Mouse (Mus musculus): ENCODE results near the gene Gjb5. TPM values are rescaled to one million over a fixed set of nuclear protein-coding genes. Genes with fewer than 3 reads are reported as not detected.

Gjb5 gene
- total and polyA plus RNA-seq, 3 experiments: not detected

GRCm38 (mm10) chr4:127352594-127352993 is 5.4 kb downstream of the Gjb5 start:
- TF ChIP-seq SMC3 (IDR thresholded peaks at IDR 0.05; ENCODE audit: low read depth, low read length) (no peak), EP300 (IDR thresholded peaks at IDR 0.05; ENCODE audit: low read depth in 1 of 2, low read length in 2 of 2) (no peak), MYC (IDR thresholded peaks at IDR 0.05; ENCODE audit: low read depth, low read length) (no peak), BHLHE40 (IDR thresholded peaks at IDR 0.05; ENCODE audit: borderline replicate concordance, low read depth, low read length) (no peak), E2F4 (IDR thresholded peaks at IDR 0.05; ENCODE audit: borderline replicate concordance, low read depth, low read length) (no peak), NELFE (IDR thresholded peaks at IDR 0.05; ENCODE audit: low read depth, low read length) (no peak), MAZ (IDR thresholded peaks at IDR 0.05; ENCODE audit: low read depth, low read length) (no peak), POLR2AphosphoS5 (IDR thresholded peaks at IDR 0.05; ENCODE audit: borderline replicate concordance, low read depth, low read length) (no peak), CTCF (IDR thresholded peaks at IDR 0.05 in 2 of 3, conservative IDR thresholded peaks at IDR 0.05 in 1 of 3; ENCODE audit: control insufficient read depth in 1 of 3, insufficient read depth in 1 of 3, low read depth in 2 of 3, low read length in 3 of 3, poor library complexity in 1 of 3, severe bottlenecking in 1 of 3) (no peak), USF2 (IDR thresholded peaks at IDR 0.05; ENCODE audit: borderline replicate concordance in 1 of 2, insufficient read depth in 1 of 2, low read depth in 1 of 2, low read length in 2 of 2) (no peak), GABPA (IDR thresholded peaks at IDR 0.05; ENCODE audit: low read depth, low read length) (no peak), TCF12 (IDR thresholded peaks at IDR 0.05; ENCODE audit: low read depth, low read length) (no peak), POLR2AphosphoS2 (IDR thresholded peaks at IDR 0.05; ENCODE audit: low read length) (no peak), KAT2A (conservative IDR thresholded peaks at IDR 0.05; ENCODE audit: low read depth, low read length) (no peak), JUND (IDR thresholded peaks at IDR 0.05; ENCODE audit: low read depth, low read length) (no peak), ELF1 (IDR thresholded peaks at IDR 0.05; ENCODE audit: low read depth, low read length) (no peak), ZKSCAN1 (IDR thresholded peaks at IDR 0.05; ENCODE audit: low read depth, low read length) (no peak), ETS1 (IDR thresholded peaks at IDR 0.05; ENCODE audit: low read depth, low read length) (no peak)
- no peaks in the 10 kb centered on the region for H3K9me3 ChIP-seq (replicated peaks; ENCODE audit: insufficient read depth, low read length)

DNA sequence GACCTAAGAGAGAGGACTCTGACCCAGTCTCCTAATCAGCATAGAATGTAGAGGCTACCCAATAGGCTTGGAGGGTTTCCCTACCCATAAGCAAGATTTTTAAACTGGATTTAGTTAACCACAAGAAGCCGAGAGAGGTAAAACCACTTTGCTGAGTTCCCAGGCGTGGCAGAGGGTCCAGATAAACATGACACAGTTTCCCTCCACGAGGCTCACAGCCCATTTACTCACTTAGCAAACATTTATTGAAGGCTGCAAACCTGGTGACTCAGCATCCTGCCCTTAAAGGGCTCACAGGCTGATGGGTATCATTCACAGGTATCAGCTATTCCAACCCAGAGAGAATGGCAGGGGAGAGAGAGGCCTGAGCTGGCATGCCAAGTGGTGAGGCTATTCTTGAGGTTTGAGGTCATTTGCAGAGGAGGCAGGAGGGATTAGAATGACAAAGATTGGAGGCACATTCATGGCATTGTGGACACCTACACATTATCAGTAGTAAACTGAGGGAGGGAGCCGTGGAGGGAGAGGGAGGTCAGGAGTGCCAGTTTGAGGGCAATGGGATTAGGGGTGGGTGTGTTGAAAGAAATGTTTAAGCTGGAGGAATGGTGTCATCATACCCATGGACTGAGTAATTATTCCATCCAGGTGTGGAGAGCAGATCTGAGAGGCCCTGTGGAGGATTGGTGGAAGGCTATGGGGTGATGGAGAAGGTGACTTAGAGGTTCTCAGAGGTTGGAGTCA is 8.3 kb downstream of the Gjb5 start:
- TF ChIP-seq NRF1 (IDR thresholded peaks at IDR 0.05; ENCODE audit: insufficient read depth, low read depth, low read length, poor library complexity, severe bottlenecking) (no peak), TCF12 (IDR thresholded peaks at IDR 0.05; ENCODE audit: low read depth, low read length) (no peak), ELF1 (IDR thresholded peaks at IDR 0.05; ENCODE audit: low read depth, low read length) (no peak), JUND (IDR thresholded peaks at IDR 0.05; ENCODE audit: low read depth, low read length) (no peak), MYC (IDR thresholded peaks at IDR 0.05; ENCODE audit: low read depth, low read length) (no peak), ZC3H11A (IDR thresholded peaks at IDR 0.05; ENCODE audit: low read depth, low read length) (no peak), NELFE (IDR thresholded peaks at IDR 0.05; ENCODE audit: low read depth, low read length) (no peak), TAL1 (IDR thresholded peaks at IDR 0.05; ENCODE audit: low read length) (no peak), MAZ (IDR thresholded peaks at IDR 0.05; ENCODE audit: low read depth, low read length) (no peak), SIN3A (IDR thresholded peaks at IDR 0.05; ENCODE audit: low read length) (no peak), TBP (IDR thresholded peaks at IDR 0.05; ENCODE audit: low read depth, low read length) (no peak), USF1 (IDR thresholded peaks at IDR 0.05; ENCODE audit: low read depth, low read length) (no peak), ZKSCAN1 (IDR thresholded peaks at IDR 0.05; ENCODE audit: low read depth, low read length) (no peak), SMC3 (IDR thresholded peaks at IDR 0.05; ENCODE audit: low read depth, low read length) (no peak), ZNF384 (IDR thresholded peaks at IDR 0.05; ENCODE audit: low read depth, low read length) (no peak), POLR2AphosphoS2 (IDR thresholded peaks at IDR 0.05; ENCODE audit: low read length) (no peak), CTCF (IDR thresholded peaks at IDR 0.05 in 2 of 3, conservative IDR thresholded peaks at IDR 0.05 in 1 of 3; ENCODE audit: control insufficient read depth in 1 of 3, insufficient read depth in 1 of 3, low read depth in 2 of 3, low read length in 3 of 3, poor library complexity in 1 of 3, severe bottlenecking in 1 of 3) (no peak), GATA1 (IDR thresholded peaks at IDR 0.05; ENCODE audit: low read depth, low read length) (no peak)
- no peaks in the 10 kb centered on the region for H3K9me3 ChIP-seq (replicated peaks; ENCODE audit: insufficient read depth, low read length)

More at GRCm38 (mm10) chr4:127352594-127352993, 5.4 kb downstream of the Gjb5 start:
- no peaks in the 10 kb centered on the region for H3K4me1 ChIP-seq (ENCODE audit: control insufficient read depth in 1 of 2, insufficient read depth in 2 of 2, low read length in 2 of 2)
- H3K9ac ChIP-seq (ENCODE audit: control insufficient read depth, low read depth, low read length, poor library complexity, severe bottlenecking): no peak overlapping the region
- no peak overlapping the region for H3K4me3 ChIP-seq (ENCODE audit: control insufficient read depth in 1 of 2, insufficient read depth in 1 of 2, low read depth in 2 of 2, low read length in 2 of 2)
- no peak overlapping the region for H3K27ac ChIP-seq (ENCODE audit: control insufficient read depth, low read depth, low read length)
- no peaks in the 10 kb centered on the region for H3K36me3 ChIP-seq (ENCODE audit: control insufficient read depth in 1 of 2, insufficient read depth in 2 of 2, low read length in 2 of 2)
- DNase-seq (ENCODE audit: low read depth, low spot score): no peak
- no peaks in the 10 kb centered on the region; a peak in 1 of 4 replicates for H3K27me3 ChIP-seq (ENCODE audit: control insufficient read depth in 1 of 2, insufficient read depth in 2 of 2, low read length in 2 of 2)
- no peaks in the 10 kb centered on the region for H3K79me2 ChIP-seq (ENCODE audit: control insufficient read depth, insufficient read depth, low read length, poor library complexity)

More for the DNA sequence above, 8.3 kb downstream of the Gjb5 start:
- Histone ChIP-seq H3K36me3 (ENCODE audit: control insufficient read depth in 1 of 2, insufficient read depth in 2 of 2, low read length in 2 of 2) (no peaks in the 10 kb centered on the region), H3K27ac (ENCODE audit: control insufficient read depth, low read depth, low read length) (no peak overlapping the region), H3K4me3 (ENCODE audit: control insufficient read depth in 1 of 2, insufficient read depth in 1 of 2, low read depth in 2 of 2, low read length in 2 of 2) (no peak overlapping the region), H3K9ac (ENCODE audit: control insufficient read depth, low read depth, low read length, poor library complexity, severe bottlenecking) (no peak overlapping the region), H3K79me2 (ENCODE audit: control insufficient read depth, insufficient read depth, low read length, poor library complexity) (no peaks in the 10 kb centered on the region), H3K27me3 (ENCODE audit: control insufficient read depth in 1 of 2, insufficient read depth in 2 of 2, low read length in 2 of 2) (no peaks in the 10 kb centered on the region; a peak in 1 of 4 replicates), H3K4me1 (ENCODE audit: control insufficient read depth in 1 of 2, insufficient read depth in 2 of 2, low read length in 2 of 2) (no peaks in the 10 kb centered on the region)
- no peak for DNase-seq (ENCODE audit: low read depth, low spot score)

Measured in MEL (cell line).